In genomic region chr7:98358016-98358415, GRCm38 (mm10) we compare ENCODE assay signal across 24 mouse cellular contexts. TPM values are rescaled to one million over a fixed set of nuclear protein-coding genes. Genes with fewer than 3 reads are reported as not detected.
DNase-seq lines count a peak whose midpoint lies in the region; ATAC-seq lines count a peak whose summit lies in the region.
"Had no signal": no experiment of that assay in that cellular context is flagged by ENCODE, and none has a peak within 500 bp of the region (broad histone marks: within the 10 kb centered on the region; RNA-seq: fewer than 3 reads in every experiment).

No protein-coding gene starts in this region.

- H3K9ac ChIP-seq in forebrain, embryonic 15.5 days (replicated peaks) = no peak overlapping the region
- H3K9ac ChIP-seq in forebrain, embryonic 11.5 days (ENCODE audit: low read length) = no peak overlapping the region
- no peak overlapping the region for H3K9ac ChIP-seq in kidney, embryonic 14.5 days (ENCODE audit: low read depth, low read length)
- H3K9ac ChIP-seq in midbrain, embryonic 16.5 days (ENCODE audit: low read depth, low read length) = no peak overlapping the region
- H3K9ac ChIP-seq in midbrain, embryonic 15.5 days = no peak overlapping the region
- no peak overlapping the region for H3K9ac ChIP-seq in neural tube, embryonic 15.5 days (replicated peaks)
- H3K9ac ChIP-seq: embryonic facial prominence, embryonic 15.5 days; heart, embryonic 15.5 days; lung, embryonic 15.5 days; neural tube, embryonic 12.5 days; stomach, embryonic 15.5 days had no signal

- 0 out of 2 replicates have a peak overlapping the region, but pooled peaks have one; percentile 6 for H3K4me2 ChIP-seq in forebrain, embryonic 15.5 days (replicated peaks)
- H3K4me2 ChIP-seq in forebrain, embryonic 11.5 days (ENCODE audit: low read depth, low read length, severe bottlenecking) = no peak overlapping the region
- no peak overlapping the region for H3K4me2 ChIP-seq in kidney, embryonic 14.5 days (replicated peaks; ENCODE audit: low read depth, low read length)
- peak overlapping the region; percentile 15; the same call in 1 of the 2 replicates for H3K4me2 ChIP-seq in midbrain, embryonic 16.5 days (ENCODE audit: low read length)
- no peak overlapping the region for H3K4me2 ChIP-seq in midbrain, embryonic 15.5 days
- peak overlapping the region; percentile 97 for H3K4me2 ChIP-seq in neural tube, embryonic 15.5 days
- H3K4me2 ChIP-seq: heart, embryonic 15.5 days; liver, embryonic 11.5 days; lung, embryonic 15.5 days; stomach, embryonic 15.5 days had no signal

- H3K36me3 ChIP-seq in forebrain, embryonic 15.5 days = no peaks in the 10 kb centered on the region
- no peaks in the 10 kb centered on the region for H3K36me3 ChIP-seq in forebrain, embryonic 11.5 days (ENCODE audit: control insufficient read depth, insufficient read depth, low read length)
- no peaks in the 10 kb centered on the region for H3K36me3 ChIP-seq in kidney, embryonic 14.5 days (ENCODE audit: control insufficient read depth, insufficient read depth, low read length)
- no peaks in the 10 kb centered on the region for H3K36me3 ChIP-seq in midbrain, embryonic 16.5 days (ENCODE audit: control insufficient read depth, insufficient read depth, low read length)
- no peaks in the 10 kb centered on the region for H3K36me3 ChIP-seq in midbrain, embryonic 15.5 days (replicated peaks)
- no peaks in the 10 kb centered on the region for H3K36me3 ChIP-seq in neural tube, embryonic 15.5 days
- H3K36me3 ChIP-seq: heart, embryonic 15.5 days; lung, embryonic 15.5 days; neural tube, embryonic 12.5 days; stomach, embryonic 15.5 days had no signal

- H3K4me3 ChIP-seq in forebrain, embryonic 15.5 days = no peak overlapping the region
- H3K4me3 ChIP-seq in forebrain, embryonic 11.5 days (ENCODE audit: low read depth, low read length) = no peak overlapping the region
- H3K4me3 ChIP-seq in kidney, embryonic 14.5 days (ENCODE audit: low read length) = no peak overlapping the region
- H3K4me3 ChIP-seq in midbrain, embryonic 16.5 days (ENCODE audit: low read depth, low read length) = no peak overlapping the region
- H3K4me3 ChIP-seq in midbrain, embryonic 15.5 days = no peak overlapping the region
- H3K4me3 ChIP-seq in neural tube, embryonic 15.5 days (replicated peaks) = no peak overlapping the region
- H3K4me3 ChIP-seq: embryonic facial prominence, embryonic 15.5 days; gastrocnemius, adult 2 months; heart, embryonic 15.5 days; lung, embryonic 15.5 days; neural tube, embryonic 12.5 days; stomach, embryonic 15.5 days had no signal

- H3K4me1 ChIP-seq in forebrain, embryonic 15.5 days = peaks cover 48% of the 10 kb centered on the region
- H3K4me1 ChIP-seq in forebrain, embryonic 11.5 days (replicated peaks; ENCODE audit: control insufficient read depth, insufficient read depth, low read length) = peaks cover 26% of the 10 kb centered on the region
- H3K4me1 ChIP-seq in kidney, embryonic 14.5 days (ENCODE audit: control insufficient read depth, insufficient read depth, low read length) = peaks cover 45% of the 10 kb centered on the region
- peaks cover 23% of the 10 kb centered on the region for H3K4me1 ChIP-seq in midbrain, embryonic 16.5 days (ENCODE audit: control insufficient read depth, insufficient read depth, low read length)
- H3K4me1 ChIP-seq in midbrain, embryonic 15.5 days = peaks cover 54% of the 10 kb centered on the region
- peaks cover 61% of the 10 kb centered on the region for H3K4me1 ChIP-seq in neural tube, embryonic 15.5 days

- H3K27me3 ChIP-seq in forebrain, embryonic 15.5 days = no peaks in the 10 kb centered on the region
- H3K27me3 ChIP-seq in forebrain, embryonic 11.5 days (ENCODE audit: control insufficient read depth, insufficient read depth, low read length) = no peaks in the 10 kb centered on the region
- H3K27me3 ChIP-seq in kidney, embryonic 14.5 days (ENCODE audit: control insufficient read depth, insufficient read depth, low read length) = no peaks in the 10 kb centered on the region
- no peaks in the 10 kb centered on the region for H3K27me3 ChIP-seq in midbrain, embryonic 16.5 days (ENCODE audit: control insufficient read depth, insufficient read depth, low read depth, low read length)
- H3K27me3 ChIP-seq in midbrain, embryonic 15.5 days (replicated peaks) = no peaks in the 10 kb centered on the region
- H3K27me3 ChIP-seq in neural tube, embryonic 15.5 days (replicated peaks) = no peaks in the 10 kb centered on the region
- H3K27me3 ChIP-seq: CH12.LX; embryonic facial prominence, embryonic 15.5 days; heart, embryonic 15.5 days; lung, embryonic 15.5 days; neural tube, embryonic 12.5 days; stomach, embryonic 15.5 days had no signal

- no peak for DNase-seq in forebrain, embryonic 11.5 days (ENCODE audit: low spot score)
- DNase-seq in kidney, adult 9 months = peak; percentile 64
- no peak for DNase-seq in MN1 (ENCODE audit: low spot score)
- DNase-seq: adrenal gland, adult 8-10 months; cerebellum, adult 18-20 months; gastrocnemius, adult 2 months; heart, adult 11 months; kidney, adult 18-20 months; midbrain, embryonic 14.5 days; right cerebral cortex, postnatal 14 days had no signal

- 55% methylated on average over 1 of the region's 1 CpGs for WGBS in forebrain, embryonic 15.5 days
- 74% methylated on average over 1 of the region's 1 CpGs for WGBS in forebrain, embryonic 11.5 days
- WGBS in kidney, embryonic 14.5 days = 68% methylated on average over 1 of the region's 1 CpGs
- 42% methylated on average over 1 of the region's 1 CpGs for WGBS in midbrain, embryonic 16.5 days
- WGBS in midbrain, embryonic 15.5 days = 53% methylated on average over 1 of the region's 1 CpGs
- 77% methylated on average over 1 of the region's 1 CpGs for WGBS in neural tube, embryonic 15.5 days

- ATAC-seq in forebrain, embryonic 15.5 days (replicated peaks) = no peak
- no peak for ATAC-seq in forebrain, embryonic 11.5 days (replicated peaks; ENCODE audit: low FRiP score)
- no peak for ATAC-seq in kidney, embryonic 14.5 days (ENCODE audit: low FRiP score, low TSS enrichment)
- ATAC-seq in midbrain, embryonic 16.5 days = no peak
- no peak for ATAC-seq in midbrain, embryonic 15.5 days (replicated peaks)
- no peak for ATAC-seq in neural tube, embryonic 15.5 days (ENCODE audit: low FRiP score)
- ATAC-seq: forebrain, embryonic 14.5 days had no signal

- no peak overlapping the region for H3K27ac ChIP-seq in forebrain, embryonic 15.5 days (replicated peaks)
- no peak overlapping the region for H3K27ac ChIP-seq in forebrain, embryonic 11.5 days (ENCODE audit: low read depth, low read length)
- no peak overlapping the region for H3K27ac ChIP-seq in kidney, embryonic 14.5 days (ENCODE audit: low read depth, low read length)
- no peak overlapping the region for H3K27ac ChIP-seq in midbrain, embryonic 16.5 days (ENCODE audit: low read length)
- H3K27ac ChIP-seq in midbrain, embryonic 15.5 days = no peak overlapping the region
- no peak overlapping the region for H3K27ac ChIP-seq in neural tube, embryonic 15.5 days (replicated peaks)
- H3K27ac ChIP-seq: embryonic facial prominence, embryonic 15.5 days; gastrocnemius, adult 2 months; heart, embryonic 15.5 days; lung, embryonic 15.5 days; macrophage; neural tube, embryonic 12.5 days; stomach, embryonic 15.5 days had no signal

- H3K9me3 ChIP-seq in forebrain, embryonic 15.5 days = no peaks in the 10 kb centered on the region
- H3K9me3 ChIP-seq in forebrain, embryonic 11.5 days (ENCODE audit: control insufficient read depth, low read length) = no peaks in the 10 kb centered on the region
- no peaks in the 10 kb centered on the region for H3K9me3 ChIP-seq in kidney, embryonic 14.5 days (ENCODE audit: control insufficient read depth, low read length)
- no peaks in the 10 kb centered on the region for H3K9me3 ChIP-seq in midbrain, embryonic 16.5 days (replicated peaks; ENCODE audit: control insufficient read depth, low read length, poor library complexity, severe bottlenecking)
- H3K9me3 ChIP-seq in midbrain, embryonic 15.5 days = no peaks in the 10 kb centered on the region
- no peaks in the 10 kb centered on the region for H3K9me3 ChIP-seq in neural tube, embryonic 15.5 days (replicated peaks)
- H3K9me3 ChIP-seq: embryonic facial prominence, embryonic 15.5 days; heart, embryonic 15.5 days; lung, embryonic 15.5 days; neural tube, embryonic 12.5 days; stomach, embryonic 15.5 days had no signal

RNA-seq across cellular contexts. Expression of gene Tsku, which starts 3.1 kb away (rescaled TPM):
- 7.9 and 8.6 TPM in 2 replicates for polyA plus RNA-seq in forebrain, embryonic 15.5 days (2015; fragmentation: Nextera tagmentation; extraction: Ambion mirVana)
- polyA plus RNA-seq in forebrain, embryonic 11.5 days (2014; fragmentation: Nextera tagmentation; extraction: Ambion mirVana) = 9.0 and 9.4 TPM in 2 replicates
- 12.6 and 12.7 TPM in 2 replicates for polyA plus RNA-seq in kidney, embryonic 14.5 days (2014; fragmentation: Nextera tagmentation; extraction: Ambion mirVana)
- polyA plus RNA-seq in midbrain, embryonic 16.5 days (2015; fragmentation: Nextera tagmentation; extraction: Ambion mirVana) = 7.0 and 8.0 TPM in 2 replicates
- 8.5 and 8.9 TPM in 2 replicates for polyA plus RNA-seq in midbrain, embryonic 15.5 days (2015; fragmentation: Nextera tagmentation; extraction: Ambion mirVana)
- polyA plus RNA-seq in neural tube, embryonic 15.5 days (2015; fragmentation: Nextera tagmentation; extraction: Ambion mirVana) = 6.3 and 7.1 TPM in 2 replicates

RNA-seq across cellular contexts. Expression of gene Acer3, which starts 37.0 kb away (rescaled TPM):
- 9.1 and 10.8 TPM in 2 replicates for polyA plus RNA-seq in forebrain, embryonic 15.5 days (2015; fragmentation: Nextera tagmentation; extraction: Ambion mirVana)
- 16.3 and 16.5 TPM in 2 replicates for polyA plus RNA-seq in forebrain, embryonic 11.5 days (2014; fragmentation: Nextera tagmentation; extraction: Ambion mirVana)
- 25.6 and 27.4 TPM in 2 replicates for polyA plus RNA-seq in kidney, embryonic 14.5 days (2014; fragmentation: Nextera tagmentation; extraction: Ambion mirVana)
- 20.6 and 22.5 TPM in 2 replicates for polyA plus RNA-seq in midbrain, embryonic 16.5 days (2015; fragmentation: Nextera tagmentation; extraction: Ambion mirVana)
- 18.3 and 18.8 TPM in 2 replicates for polyA plus RNA-seq in midbrain, embryonic 15.5 days (2015; fragmentation: Nextera tagmentation; extraction: Ambion mirVana)
- polyA plus RNA-seq in neural tube, embryonic 15.5 days (2015; fragmentation: Nextera tagmentation; extraction: Ambion mirVana) = 28.3 and 28.4 TPM in 2 replicates

Comparison
In these comparisons a context has a peak if more than half of its experiments do, and no peak if none do; other contexts are left out.
1. H3K4me2 ChIP-seq: peak in forebrain, embryonic 15.5 days (single experiment), midbrain, embryonic 16.5 days (single experiment) and neural tube, embryonic 15.5 days (single experiment); none in forebrain, embryonic 11.5 days (single experiment), kidney, embryonic 14.5 days (single experiment) and midbrain, embryonic 15.5 days (single experiment).